Mouse (Mus musculus) small intestine, adult 2 months (tissue): Measurements from ENCODE around the gene Erp29.

Experiments used
- CTCF ChIP-seq: fragments of 200-500 bp; IDR thresholded peaks from 2 replicates; pipeline ENCODE4 v1.5.1; 2012; ENCODE audit warnings: low read depth, mild to moderate bottlenecking, control low read depth, inconsistent platforms, low read length, moderate library complexity, mixed read lengths; ENCODE audit not compliant: insufficient replicate concordance, insufficient read length; ENCODE audit errors: extremely low read depth
- POLR2A ChIP-seq: fragments of 200-500 bp; IDR thresholded peaks from 2 replicates; pipeline ENCODE4 v1.6.1; 2012; ENCODE audit warnings: low read depth, mild to moderate bottlenecking, control low read depth, inconsistent platforms, low read length, moderate library complexity

- TF ChIP-seq POLR2A (no peak), CTCF (no peak)
Observed at GRCm38 (mm10) chr5:121389691-121390090, 62.6 kb downstream of the Erp29 start.
